Comparison of ENCODE assay signal across 8 mouse cellular contexts in the genomic region with DNA sequence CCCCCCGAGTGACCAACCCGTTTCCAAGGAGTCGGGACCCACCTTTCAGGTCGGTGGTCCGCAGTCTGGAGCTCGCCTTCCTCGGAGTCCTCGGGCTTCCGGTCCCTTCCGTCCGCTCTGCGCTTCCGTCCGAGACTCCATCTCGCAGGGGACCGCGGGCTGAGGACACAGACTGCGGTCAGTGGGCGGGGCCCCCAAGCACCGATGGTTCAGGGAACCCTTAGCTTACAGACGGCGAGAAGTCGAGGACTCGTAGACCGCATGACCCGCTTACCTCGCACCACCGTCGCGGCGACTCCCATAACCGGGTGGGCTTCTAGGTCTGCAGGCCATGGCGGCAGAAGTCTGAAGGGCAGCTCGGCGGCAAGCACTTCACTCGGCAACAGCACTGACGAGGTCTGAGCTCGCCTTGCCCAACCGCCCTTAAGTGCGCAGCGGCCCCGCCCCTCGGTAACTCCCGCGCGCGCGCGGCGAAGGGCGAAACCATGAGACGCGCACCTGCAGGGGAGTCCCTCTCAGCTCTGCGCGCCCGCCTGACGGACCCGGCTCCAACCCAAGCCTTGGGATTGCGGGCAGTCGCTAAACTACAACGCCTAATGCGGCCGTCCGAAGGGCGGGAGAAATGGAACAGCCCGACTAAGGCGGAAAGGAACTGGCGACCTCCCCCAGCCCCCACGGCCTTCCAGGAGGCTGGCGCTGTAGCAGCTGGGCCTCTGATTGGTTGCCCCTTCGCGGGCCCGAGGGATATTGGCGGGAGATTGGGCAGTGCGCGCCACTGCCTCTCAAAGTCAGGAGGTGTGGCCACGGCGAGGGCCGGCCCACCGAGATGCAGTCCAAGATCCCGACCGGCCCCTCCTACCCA. TPM values are rescaled to one million over a fixed set of nuclear protein-coding genes. Genes with fewer than 3 reads are reported as not detected.
DNase-seq lines count a peak whose midpoint lies in the region; ATAC-seq and TF ChIP-seq lines count a peak whose summit lies in the region.

A gene (minus strand): TSS at position 654 of the 862 bp plus-strand sequence.

- peak; percentile 88 to 92 for ATAC-seq in hematopoietic stem cell, adult 5-6 weeks (replicated peaks in 1 of 2; ENCODE audit: insufficient read depth in 1 of 2, low FRiP score in 2 of 2, low TSS enrichment in 1 of 2, low read depth in 1 of 2, poor library complexity in 2 of 2, severe bottlenecking in 2 of 2)
- ATAC-seq in lung, embryonic 16.5 days (ENCODE audit: low read depth), result peak; percentile 96

- H3K79me2 ChIP-seq in MEL (ENCODE audit: control insufficient read depth, insufficient read depth, low read length, poor library complexity), result peaks cover 57% of the 10 kb centered on the region

- peak within 1 kb of the TSS; percentile 88 for H3K27ac ChIP-seq in MEL (ENCODE audit: control insufficient read depth, low read depth, low read length)
- H3K27ac ChIP-seq in cerebellum, adult 2 months (ENCODE audit: insufficient read depth, low read length), result peak within 1 kb of the TSS; percentile 97
- H3K27ac ChIP-seq in lung, embryonic 16.5 days (ENCODE audit: low read length), result peak within 1 kb of the TSS; percentile 96

- H3K4me3 ChIP-seq in MEL (ENCODE audit: control insufficient read depth in 1 of 2, insufficient read depth in 1 of 2, low read depth in 2 of 2, low read length in 2 of 2), result peak within 1 kb of the TSS; percentile 40 to 79
- H3K4me3 ChIP-seq in cerebellum, adult 2 months (replicated peaks; ENCODE audit: insufficient read depth, low read depth, low read length), result peak within 1 kb of the TSS; percentile 86
- H3K4me3 ChIP-seq in lung, embryonic 16.5 days (ENCODE audit: low read length), result peak within 1 kb of the TSS; percentile 72

- H3K9ac ChIP-seq in MEL (ENCODE audit: control insufficient read depth, low read depth, low read length, poor library complexity, severe bottlenecking), result peak within 1 kb of the TSS; percentile 88
- peak within 1 kb of the TSS; percentile 85 for H3K9ac ChIP-seq in lung, embryonic 16.5 days (ENCODE audit: low read length)

- peaks cover 14 to 46% of the 10 kb centered on the region in 2 experiments for H3K36me3 ChIP-seq in MEL (ENCODE audit: control insufficient read depth in 1 of 2, insufficient read depth in 2 of 2, low read length in 2 of 2)
- H3K36me3 ChIP-seq in lung, embryonic 16.5 days (ENCODE audit: control insufficient read depth, insufficient read depth, low read length), result peaks cover 23% of the 10 kb centered on the region

- H3K9me3 ChIP-seq in MEL (replicated peaks; ENCODE audit: insufficient read depth, low read length), result no peaks in the 10 kb centered on the region
- no peaks in the 10 kb centered on the region for H3K9me3 ChIP-seq in lung, embryonic 16.5 days (ENCODE audit: control insufficient read depth, low read length)

- 0 out of 6 replicates have a peak, but pooled peaks of 1 of the 3 experiments have one; percentile 0 for TF ChIP-seq CTCF in MEL (IDR thresholded peaks at IDR 0.05 in 2 of 3, conservative IDR thresholded peaks at IDR 0.05 in 1 of 3; ENCODE audit: control insufficient read depth in 1 of 3, insufficient read depth in 1 of 3, low read depth in 2 of 3, low read length in 3 of 3, poor library complexity in 1 of 3, severe bottlenecking in 1 of 3)
- no peak for TF ChIP-seq CTCF in cerebellum, adult 2 months (IDR thresholded peaks at IDR 0.05; ENCODE audit: borderline replicate concordance, insufficient read depth, low read depth, low read length)

- TF ChIP-seq RAD21 in MEL (IDR thresholded peaks at IDR 0.05; ENCODE audit: low read depth, low read length), result no peak

- peak; percentile 100 for DNase-seq in MEL (ENCODE audit: low read depth, low spot score)
- DNase-seq in cerebellum, adult 2 months, result peak; percentile 97
- DNase-seq in forelimb bud, embryonic 11.5 days (ENCODE audit: low read depth, low spot score), result peak; percentile 96
- DNase-seq in layer of hippocampus, adult 9-10 months (ENCODE audit: low spot score), result peak; percentile 91
- peak; percentile 97 for DNase-seq in ovary, postnatal 10 days (ENCODE audit: low spot score)
- DNase-seq in thymus, postnatal 10 days (ENCODE audit: low spot score in 2 of 2), result peak; percentile 87 to 90

- WGBS in cerebellum, adult 2 months, result under 1% methylated on average over 82 of the region's 82 CpGs
- under 1% methylated on average over 82 of the region's 82 CpGs for WGBS in lung, embryonic 16.5 days

- peak within 1 kb of the TSS; percentile 66 for H3K4me2 ChIP-seq in lung, embryonic 16.5 days (ENCODE audit: low read depth, low read length)

- peaks cover 4 to 22% of the 10 kb centered on the region in 2 experiments for H3K4me1 ChIP-seq in MEL (ENCODE audit: control insufficient read depth in 1 of 2, insufficient read depth in 2 of 2, low read length in 2 of 2)
- H3K4me1 ChIP-seq in cerebellum, adult 2 months (ENCODE audit: control insufficient read depth, insufficient read depth, low read length), result peaks cover 8% of the 10 kb centered on the region
- peaks cover 30% of the 10 kb centered on the region for H3K4me1 ChIP-seq in lung, embryonic 16.5 days (replicated peaks; ENCODE audit: control insufficient read depth, insufficient read depth, low read length)

- peak; percentile 99 to 100 for TF ChIP-seq POLR2A in MEL (IDR thresholded peaks at IDR 0.05; ENCODE audit: control insufficient read depth in 1 of 2, insufficient read depth in 1 of 2, low read depth in 1 of 2, low read length in 2 of 2, poor library complexity in 1 of 2)
- TF ChIP-seq POLR2A in cerebellum, adult 2 months (IDR thresholded peaks at IDR 0.05; ENCODE audit: borderline replicate concordance, insufficient read depth, low read length), result peak; percentile 99

- no peak for TF ChIP-seq EP300 in MEL (IDR thresholded peaks at IDR 0.05; ENCODE audit: low read depth in 1 of 2, low read length in 2 of 2)

- no peaks in the 10 kb centered on the region for H3K27me3 ChIP-seq in MEL (ENCODE audit: control insufficient read depth in 1 of 2, insufficient read depth in 2 of 2, low read length in 2 of 2)
- no peaks in the 10 kb centered on the region for H3K27me3 ChIP-seq in cerebellum, adult 2 months (ENCODE audit: control insufficient read depth, insufficient read depth, low read length)
- no peaks in the 10 kb centered on the region for H3K27me3 ChIP-seq in lung, embryonic 16.5 days (ENCODE audit: control insufficient read depth, insufficient read depth, low read depth, low read length)

TF ChIP-seq in MEL, 35 proteins besides CTCF, POLR2A, EP300 and RAD21:
- TF ChIP-seq ZKSCAN1 (IDR thresholded peaks at IDR 0.05; ENCODE audit: low read depth, low read length), result no peak
- TF ChIP-seq TAL1 (IDR thresholded peaks at IDR 0.05; ENCODE audit: low read length), result no peak
- TF ChIP-seq POLR2AphosphoS5 (IDR thresholded peaks at IDR 0.05; ENCODE audit: borderline replicate concordance, low read depth, low read length), result peak; percentile 99
- TF ChIP-seq TBP (IDR thresholded peaks at IDR 0.05; ENCODE audit: low read depth, low read length), result peak; percentile 96
- TF ChIP-seq UBTF (IDR thresholded peaks at IDR 0.05; ENCODE audit: borderline replicate concordance, insufficient read depth, low read depth, low read length), result peak; percentile 61; the same call in 1 of the 2 replicates

RNA-seq across cellular contexts. Expression of the gene that starts here (rescaled TPM):
- 250 and 255 TPM in 2 replicates for total RNA-seq in MEL (2012; rRNA removed)
- 100 to 1,000 TPM; 233 to 731 TPM for polyA plus RNA-seq in MEL (2012; ENCODE audit: insufficient read depth in 1 of 2, insufficient read length in 2 of 2, low read depth in 1 of 2, low replicate concordance in 2 of 2, missing spikeins in 1 of 2)
- polyA plus RNA-seq in cerebellum, adult 2 months (2012; rRNA removed), result 39.4 and 41.8 TPM in 2 replicates
- total RNA-seq in hematopoietic stem cell, adult 5-6 weeks (2017), result 220 and 242 TPM in 2 replicates
- polyA plus RNA-seq in lung, embryonic 16.5 days (2015; fragmentation: Nextera tagmentation; extraction: Ambion mirVana), result 242 and 259 TPM in 2 replicates

Comparison
In these comparisons a context has a peak if more than half of its experiments do, and no peak if none do; other contexts are left out.
1. Peak in every context shown above with its lines: DNase-seq, ATAC-seq, H3K4me3 ChIP-seq and H3K27ac ChIP-seq.